Mouse (Mus musculus) stomach, postnatal 0 days (tissue): ENCODE measurements around the gene 9330182O14Rik. TPM values are rescaled to one million over a fixed set of nuclear protein-coding genes. Genes with fewer than 3 reads are reported as not detected.

ENCODE experiments used
- ATAC-seq: fragments of 200-750 bp; cut with Nextera tagmentation; 2 replicates; pipeline ENCODE4 v1.8.0; 2017; ENCODE audit not compliant: low FRiP score, low TSS enrichment
- DNase-seq: peaks from one replicate; pipeline ENCODE4 v3.0.0-alpha.2; 2016; ENCODE audit warnings: low spot score
- H3K27ac ChIP-seq: fragments of 300-500 bp; sonication (generic); replicated peaks from 2 replicates; pipeline ENCODE4 v1.5.1; 2014; ENCODE audit warnings: mild to moderate bottlenecking, control low read depth
- H3K27me3 ChIP-seq: fragments of 300-500 bp; sonication (generic); 2 replicates; pipeline ENCODE4 v1.6.1; 2014; ENCODE audit warnings: low read length; ENCODE audit not compliant: control insufficient read depth, insufficient read depth
- H3K36me3 ChIP-seq: fragments of 300-500 bp; sonication (generic); 2 replicates; pipeline ENCODE4 v1.6.1; 2014; ENCODE audit warnings: low read length, mixed read lengths; ENCODE audit not compliant: control insufficient read depth, insufficient read depth
- H3K4me1 ChIP-seq: fragments of 300-500 bp; sonication (generic); replicated peaks from 2 replicates; pipeline ENCODE4 v1.6.1; 2014; ENCODE audit warnings: antibody characterized with exemption; ENCODE audit not compliant: control insufficient read depth, insufficient read depth
- H3K4me2 ChIP-seq: fragments of 300-500 bp; sonication (generic); replicated peaks from 2 replicates; pipeline ENCODE4 v1.6.1; 2014; ENCODE audit warnings: low read depth, mild to moderate bottlenecking, control low read depth, moderate library complexity
- H3K4me3 ChIP-seq: fragments of 300-500 bp; sonication (generic); 2 replicates; pipeline ENCODE4 v1.5.1; 2014; ENCODE audit warnings: low read depth, low read length, control low read depth
- H3K9ac ChIP-seq: fragments of 300-500 bp; sonication (generic); 2 replicates; pipeline ENCODE4 v1.6.1; 2014; ENCODE audit warnings: mild to moderate bottlenecking, low read length, control low read depth, mixed read lengths
- H3K9me3 ChIP-seq: fragments of 300-500 bp; sonication (generic); 2 replicates; pipeline ENCODE4 v1.6.1; 2016; ENCODE audit warnings: low read length; ENCODE audit not compliant: control insufficient read depth
- CTCF ChIP-seq: IDR thresholded peaks from 2 replicates; pipeline ENCODE4 v1.5.1; 2016; ENCODE audit warnings: antibody characterized with exemption, low read depth, mild to moderate bottlenecking, moderate library complexity
- EP300 ChIP-seq: optimal IDR thresholded peaks from 2 replicates; pipeline ENCODE3; 2016; ENCODE audit warnings: antibody characterized with exemption
- WGBS: fragments of 180-500 bp; shearing (Covaris S2); extraction: QIAGEN DNeasy Blood & Tissue Kit; methylation state at CpG from one replicate; pipeline ENCODE4 v1.1.7; 2014; 5-methylcytosine and 5-hydroxymethylcytosine counted together
- microRNA-seq: library from miRNA; unstranded; fragments of <30 nt; microRNA quantifications from one replicate; pipeline ENCODE4, GENCODE M21; 2016
- polyA plus RNA-seq: library from polyadenylated mRNA; unstranded; fragments of >200 nt; fragmentation: Nextera tagmentation; extraction: Ambion mirVana; gene quantifications from 2 replicates; pipeline ENCODE4 v1.2.1, GENCODE M21; 2015

Gene 9330182O14Rik
- polyA plus RNA-seq, 1 experiment from 2014 or later: 0.17 TPM

DNA sequence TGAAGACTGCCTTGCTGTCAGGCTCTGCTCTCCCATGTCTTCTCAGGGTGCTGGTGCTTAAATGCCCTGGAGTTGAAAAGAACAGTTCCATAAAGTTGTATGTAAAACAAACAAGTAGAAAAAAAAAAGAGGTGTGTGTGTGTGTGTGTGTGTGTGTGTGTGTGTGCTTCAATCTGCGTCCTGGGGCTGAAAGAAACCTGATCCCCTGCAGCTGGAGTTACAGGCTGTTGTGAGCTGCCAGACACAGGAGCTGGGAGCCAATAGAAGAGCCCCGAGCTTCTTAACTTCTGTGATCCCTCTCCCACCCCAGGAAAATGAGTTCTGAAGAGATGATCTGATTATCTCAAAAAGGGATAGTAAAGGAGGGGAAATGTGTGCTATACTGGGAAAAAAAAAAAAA lies 45.3 kb downstream of the 9330182O14Rik start:
- H3K9me3 ChIP-seq: no peaks in the 10 kb centered on the region
- TF ChIP-seq CTCF: no peak
- TF ChIP-seq EP300: no peak
- H3K27me3 ChIP-seq: no peaks in the 10 kb centered on the region
- ATAC-seq: no peak
- 12% methylated on average over 2 of the region's 2 CpGs for WGBS
- no peak overlapping the region for H3K4me2 ChIP-seq
- DNase-seq: no peak
- no peak overlapping the region for H3K27ac ChIP-seq
- no peak overlapping the region for H3K9ac ChIP-seq
- H3K4me3 ChIP-seq: no peak overlapping the region
- no peaks in the 10 kb centered on the region for H3K36me3 ChIP-seq
- no peaks in the 10 kb centered on the region for H3K4me1 ChIP-seq

DNA sequence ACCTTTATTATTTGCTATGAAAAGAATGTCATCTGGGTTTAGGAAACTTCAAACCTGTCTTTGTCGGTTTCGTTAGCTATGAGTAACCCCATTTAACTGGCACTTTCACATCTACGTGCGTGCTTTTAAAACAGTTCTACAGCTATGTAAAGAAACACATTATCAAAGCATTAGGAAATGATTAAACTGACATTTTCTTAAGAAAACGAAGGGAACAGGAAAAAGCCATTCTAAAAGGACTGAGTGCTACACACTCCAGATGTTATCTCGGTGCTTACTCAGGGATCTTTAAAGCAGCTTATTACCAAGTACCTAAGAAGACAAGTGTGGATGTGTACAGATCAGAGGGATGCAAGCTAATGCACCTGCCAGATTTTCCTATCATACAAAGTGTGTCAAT lies 52.9 kb downstream of the 9330182O14Rik start:
- Histone ChIP-seq H3K27ac (no peak overlapping the region), H3K4me3 (no peak overlapping the region), H3K27me3 (no peaks in the 10 kb centered on the region), H3K9me3 (no peaks in the 10 kb centered on the region), H3K4me2 (no peak overlapping the region), H3K36me3 (no peaks in the 10 kb centered on the region), H3K9ac (no peak overlapping the region), H3K4me1 (no peaks in the 10 kb centered on the region)
- no peak for TF ChIP-seq EP300
- no peak for TF ChIP-seq CTCF
- DNase-seq (peak; percentile 11), ATAC-seq (peak; percentile 61; the same call in 1 of the 2 replicates)
- WGBS: 29% methylated on average over 6 of the region's 6 CpGs

Small RNAs within 50 kb of the gene (microRNA-seq; reads per million reads assigned to microRNA genes)
- not detected for gene Gm25958
